Mouse (Mus musculus): ENCODE results near the gene Tnfrsf21.
A peak's percentile ranks its signal among the peaks of the same experiment; 100 is the strongest.

Tnfrsf21 gene

DNA sequence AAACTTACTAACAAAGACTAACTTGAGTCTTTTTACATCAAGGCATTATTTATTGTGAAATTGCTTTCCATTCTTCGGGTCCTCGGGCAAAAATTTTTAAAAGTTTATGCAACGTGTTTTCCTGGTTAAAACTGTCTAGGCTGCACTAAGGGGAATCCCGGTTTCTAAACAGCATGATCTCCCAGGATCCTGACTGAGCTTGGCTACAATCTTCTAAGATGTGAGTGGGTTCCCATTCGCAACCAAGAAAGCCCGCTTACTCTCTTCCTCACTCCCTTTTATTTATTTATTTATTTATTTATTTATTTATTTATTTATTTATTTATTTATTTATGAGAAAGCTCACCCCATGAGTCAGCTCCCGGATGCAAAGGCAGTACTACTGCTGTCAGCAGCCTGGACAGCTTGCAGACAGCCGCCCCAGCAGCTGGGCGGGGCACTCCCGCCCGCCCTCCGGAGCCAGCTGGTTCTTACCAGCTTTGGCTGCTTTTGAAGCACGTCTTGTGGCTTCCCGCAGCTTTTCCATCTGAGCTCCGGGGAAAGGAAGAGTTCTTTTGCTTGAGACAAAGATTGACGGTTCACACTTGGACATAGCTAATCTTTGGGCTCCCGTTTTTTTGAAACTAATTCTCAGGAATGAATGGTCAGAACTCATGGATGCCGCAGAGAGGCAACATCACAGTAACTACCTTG lies 60.6 kb downstream of the Tnfrsf21 start:
- DNase-seq (ENCODE audit: low spot score in 2 of 2) = peak; percentile 83 to 88

DNA sequence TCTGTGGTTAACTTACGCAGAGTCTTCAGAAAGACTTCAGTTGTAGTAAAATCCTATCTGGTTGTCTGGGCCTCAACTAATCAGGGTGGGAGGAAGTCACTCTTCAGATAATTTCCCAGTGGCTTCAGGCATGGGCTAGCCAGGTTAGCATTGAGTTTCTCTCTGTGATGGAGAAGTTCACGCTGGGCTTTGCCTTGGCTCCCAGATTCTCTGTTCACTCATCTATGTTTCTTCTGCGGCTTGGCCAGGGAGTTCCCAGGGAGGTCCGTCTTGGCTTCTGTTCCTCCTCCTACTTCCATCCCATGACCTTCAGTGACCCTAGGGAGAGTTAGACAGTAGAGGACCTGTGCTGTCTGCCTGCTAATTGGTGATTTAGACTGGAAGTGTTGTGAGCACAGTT lies 61.2 kb downstream of the Tnfrsf21 start:
- no peak for DNase-seq (ENCODE audit: low spot score in 2 of 2)

DNA sequence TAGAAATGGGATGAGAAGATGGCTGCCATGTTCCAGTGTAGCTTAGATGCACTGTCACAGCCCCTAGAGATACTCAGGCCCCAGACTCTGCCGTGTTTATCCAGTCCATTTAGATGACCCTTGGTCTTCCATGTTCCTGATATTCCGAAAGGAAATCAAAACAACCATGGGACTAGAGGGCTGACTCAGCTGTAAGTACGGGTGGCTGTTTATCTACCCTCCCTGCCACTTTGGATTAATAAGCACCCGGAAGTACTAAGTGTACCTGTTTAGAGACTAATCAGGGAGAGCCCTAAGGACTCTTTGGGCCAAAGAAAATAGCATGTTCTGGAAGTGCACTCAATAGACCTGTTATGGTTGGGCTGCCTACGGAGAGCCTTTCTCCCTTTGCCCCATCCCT lies 64.9 kb downstream of the Tnfrsf21 start:
- DNase-seq (ENCODE audit: low spot score in 2 of 2) = no peak

DNA sequence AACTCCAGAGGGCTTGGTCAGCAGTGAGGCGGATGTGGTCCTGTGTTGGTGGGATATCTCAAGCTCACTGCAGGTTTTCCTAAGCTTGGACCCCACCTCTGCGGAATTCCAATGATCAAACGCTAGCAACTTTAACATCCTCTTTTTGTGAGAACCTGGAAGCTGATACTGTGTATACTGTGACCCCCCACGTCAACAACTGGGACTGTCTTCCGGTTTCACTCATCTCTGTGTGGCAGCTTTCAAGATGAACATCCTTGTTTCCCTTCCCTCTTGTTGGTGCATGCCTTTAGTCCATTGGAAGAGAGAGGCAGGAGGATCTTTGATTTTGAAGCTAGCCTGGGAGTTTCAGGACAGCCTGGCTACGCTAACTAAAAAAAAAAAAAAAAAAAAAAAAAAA lies 73.1 kb downstream of the Tnfrsf21 start:
- no peak for DNase-seq (ENCODE audit: low spot score in 2 of 2)

DNA sequence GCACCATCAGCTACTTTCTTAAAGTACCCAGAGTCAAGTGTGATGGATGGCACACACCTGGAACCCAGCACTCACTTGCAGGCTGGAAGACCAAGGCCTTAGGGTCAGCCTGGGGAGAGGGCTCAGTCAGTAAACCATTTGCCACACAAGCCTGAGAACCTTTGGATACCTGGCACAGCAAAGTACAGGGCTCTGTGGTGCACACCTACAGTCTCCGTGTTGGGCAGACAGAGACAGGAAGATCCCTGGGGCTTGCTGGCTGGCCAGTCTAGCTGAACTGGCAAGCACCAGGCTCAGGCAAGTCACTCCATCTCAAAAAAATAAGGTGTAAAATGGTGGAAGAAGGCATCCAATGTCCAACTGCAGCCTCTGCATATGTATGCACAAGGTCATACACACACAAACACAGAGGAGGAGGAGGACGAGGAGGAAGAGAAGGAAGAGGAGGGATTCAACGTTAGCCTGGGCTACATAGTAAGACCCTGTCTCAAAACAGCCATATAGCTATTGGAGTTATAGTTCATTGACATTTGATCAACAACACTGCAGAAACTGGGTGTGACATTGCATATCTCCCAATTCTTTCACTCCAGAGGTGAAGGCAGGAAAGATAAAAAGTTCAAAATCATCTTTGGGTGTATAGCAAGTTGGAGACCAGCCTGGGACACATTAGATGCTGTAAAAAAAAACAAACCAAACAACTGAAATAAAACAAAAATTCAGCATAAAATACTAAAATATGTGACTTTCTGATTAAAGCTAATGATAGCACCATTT lies 74.8 kb downstream of the Tnfrsf21 start:
- no peak for DNase-seq (ENCODE audit: low spot score in 2 of 2)

DNA sequence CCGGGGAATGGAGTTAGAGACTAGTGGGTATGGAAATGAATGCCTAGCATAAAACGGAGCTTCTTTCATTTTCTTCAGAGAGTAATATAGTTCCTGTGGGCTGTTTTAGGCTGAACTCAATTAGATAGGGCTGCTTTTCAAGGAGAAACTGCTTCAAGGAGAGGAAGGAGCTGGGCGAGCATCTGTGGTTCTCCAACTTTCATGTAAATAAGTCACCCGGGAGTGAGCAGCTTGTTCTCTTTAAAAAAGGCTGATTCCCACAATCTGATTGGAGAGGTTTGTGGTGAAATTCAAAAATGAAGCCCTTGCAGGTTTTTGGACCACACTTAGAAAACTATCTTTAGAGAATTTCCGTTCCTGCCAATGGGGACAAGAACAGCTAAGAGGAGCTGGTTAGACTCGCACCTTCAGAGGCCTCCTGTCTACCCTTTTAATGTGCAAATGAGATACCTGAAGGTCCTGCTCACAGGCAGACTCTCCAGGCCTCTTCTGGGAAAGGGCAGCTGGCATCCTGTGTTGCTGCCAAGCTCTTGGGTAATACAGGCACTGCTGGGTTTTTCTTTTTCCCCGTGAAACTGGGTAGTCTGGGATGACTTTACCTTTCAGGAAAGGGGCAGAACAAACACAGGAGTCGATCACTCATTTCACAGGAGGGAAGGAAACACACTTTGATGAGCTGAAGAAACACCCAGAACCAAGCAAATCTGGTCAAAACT lies 76.1 kb downstream of the Tnfrsf21 start:
- DNase-seq (ENCODE audit: low spot score in 2 of 2) = peak in 1 of 2 experiments; percentile 43

DNA sequence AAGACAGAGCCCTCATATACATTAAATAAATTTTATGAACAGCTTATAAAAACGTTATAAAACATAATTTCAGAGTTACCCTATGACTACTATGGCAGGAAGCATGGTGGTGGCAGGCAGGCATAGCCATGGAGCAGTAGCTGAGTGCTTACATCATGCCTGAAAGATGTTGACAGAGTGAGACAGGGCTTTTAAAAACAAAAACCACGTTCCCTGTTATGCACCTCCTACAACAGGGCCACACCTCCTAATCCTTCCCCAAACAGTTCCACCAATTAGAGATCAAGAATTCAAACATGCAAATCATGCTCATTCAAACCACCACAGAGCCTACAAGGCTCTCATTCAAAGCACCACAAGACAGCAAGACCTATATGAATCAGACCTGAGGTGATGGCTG lies 77.9 kb downstream of the Tnfrsf21 start:
- DNase-seq (ENCODE audit: low spot score in 2 of 2) = no peak

DNA sequence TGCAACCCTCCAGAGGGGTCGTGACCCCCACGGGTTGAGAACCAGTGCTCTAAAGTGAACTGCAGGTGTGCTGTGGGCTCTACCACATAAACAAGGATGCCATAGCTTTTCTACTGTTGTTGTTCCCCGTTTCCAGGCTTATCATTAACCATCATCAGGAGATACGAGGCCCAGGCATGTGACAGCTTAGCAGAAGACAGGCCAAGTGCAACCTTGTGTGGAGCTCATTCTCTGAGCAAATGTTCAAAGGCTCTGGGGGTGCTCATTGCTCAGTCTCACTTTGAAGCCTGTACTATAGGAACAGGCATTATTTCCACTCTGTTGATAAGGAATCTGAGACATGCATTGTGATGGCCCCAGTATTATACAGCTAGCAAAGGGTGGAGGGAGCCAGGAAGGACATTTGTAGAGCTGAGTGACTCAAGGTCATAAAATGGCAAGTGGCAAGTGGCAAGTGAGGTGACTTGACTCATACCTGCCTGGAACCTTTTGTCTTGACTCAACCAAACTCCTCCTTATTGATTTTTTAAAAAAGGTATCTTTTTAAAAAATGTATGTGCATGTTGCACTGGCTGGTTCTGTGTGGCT lies 80.8 kb downstream of the Tnfrsf21 start:
- DNase-seq (ENCODE audit: low spot score in 2 of 2) = no peak

DNA sequence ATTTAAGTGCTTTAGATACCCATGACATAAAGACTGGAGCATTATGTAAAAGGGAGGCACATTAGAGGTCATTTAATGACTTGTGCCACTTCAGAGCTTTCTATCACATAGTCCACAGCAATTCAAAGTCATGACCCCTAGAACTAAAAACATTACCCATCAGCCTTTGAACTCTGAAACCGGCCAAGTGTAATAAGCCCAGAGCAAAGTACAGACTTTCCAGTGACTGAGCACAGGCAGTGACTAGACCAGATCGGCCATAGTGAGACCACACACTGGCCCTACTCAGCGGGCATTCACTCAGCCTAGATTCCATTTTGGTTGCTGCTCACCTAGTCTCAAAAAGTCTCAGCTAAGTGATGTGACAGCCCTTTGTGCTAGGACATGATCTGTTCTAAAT lies 89.8 kb downstream of the Tnfrsf21 start:
- DNase-seq (ENCODE audit: low spot score in 2 of 2) = no peak

DNA sequence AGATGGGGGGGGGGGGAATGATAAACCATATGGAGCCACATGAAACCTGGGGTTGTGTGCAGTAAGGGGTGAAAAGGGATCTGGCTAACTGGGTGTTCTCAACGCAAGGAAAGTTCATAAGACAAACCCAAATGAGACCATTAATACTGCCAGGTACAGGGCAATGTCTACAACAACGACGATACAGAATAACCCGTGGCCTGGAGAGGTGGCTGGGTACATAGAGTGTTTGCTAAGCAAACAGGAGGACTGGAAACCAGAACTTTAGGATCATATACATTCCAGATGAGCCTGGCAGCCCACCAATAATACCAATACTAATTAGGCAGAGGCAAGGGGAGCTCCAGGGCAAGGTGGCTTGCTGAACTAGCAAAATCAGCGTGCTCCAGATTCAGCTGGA lies 91.0 kb downstream of the Tnfrsf21 start:
- no peak for DNase-seq (ENCODE audit: low spot score in 2 of 2)

DNA sequence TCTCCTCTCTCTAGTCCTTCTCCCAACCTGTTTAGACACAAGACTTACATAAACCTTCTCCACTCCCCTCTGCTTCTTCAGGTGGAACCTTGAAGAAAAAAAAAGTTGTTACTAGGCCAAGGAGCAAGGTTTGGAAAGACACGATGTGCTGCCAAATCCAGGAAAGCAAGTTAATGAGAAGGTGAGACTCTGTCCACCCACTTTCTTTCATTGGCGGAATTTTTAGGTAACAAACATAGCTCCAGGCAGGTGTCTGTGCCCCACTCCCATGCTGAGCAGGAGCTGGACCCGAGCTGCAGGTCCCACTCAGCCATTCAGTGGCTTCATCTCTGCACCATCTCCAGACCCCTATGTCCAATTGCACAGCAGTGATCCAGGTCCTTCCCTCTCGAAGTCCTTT lies 93.1 kb downstream of the Tnfrsf21 start:
- DNase-seq (ENCODE audit: low spot score in 2 of 2) = no peak

DNA sequence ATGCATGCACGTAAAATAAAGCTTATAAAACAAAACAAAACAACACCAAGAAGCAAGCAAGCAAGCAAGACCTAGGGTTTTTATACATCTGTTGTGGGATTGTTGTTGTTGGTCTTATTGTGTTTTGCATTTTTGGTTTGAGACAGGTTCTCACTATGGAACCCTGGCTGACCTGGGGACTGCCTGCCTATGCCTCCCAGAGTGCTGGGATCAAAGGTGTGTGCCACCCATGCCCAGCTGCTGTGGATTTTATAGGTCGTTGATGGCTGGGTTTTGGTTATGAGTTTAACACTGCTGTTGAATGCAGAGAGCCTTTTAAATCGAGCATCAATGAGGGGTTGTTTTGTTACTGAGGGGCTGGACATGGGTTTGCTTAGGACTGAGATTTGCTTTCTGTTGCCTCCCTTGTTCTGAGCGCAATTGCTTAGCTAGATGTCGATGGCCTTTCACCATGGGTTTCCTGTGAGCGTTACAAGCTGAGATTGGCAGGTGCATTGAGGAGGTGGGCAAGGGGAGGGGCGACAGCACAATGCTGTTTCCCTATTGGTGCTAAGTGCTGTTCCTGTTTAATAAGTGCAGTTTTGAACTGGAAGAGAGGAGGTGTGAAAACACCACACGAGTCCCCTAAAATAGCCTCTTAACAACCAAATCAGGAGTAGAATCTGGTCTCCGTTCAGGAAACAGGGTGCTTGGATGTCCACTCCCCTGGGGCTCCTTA lies 94.0 kb downstream of the Tnfrsf21 start:
- DNase-seq (ENCODE audit: low spot score in 2 of 2) = no peak

DNA sequence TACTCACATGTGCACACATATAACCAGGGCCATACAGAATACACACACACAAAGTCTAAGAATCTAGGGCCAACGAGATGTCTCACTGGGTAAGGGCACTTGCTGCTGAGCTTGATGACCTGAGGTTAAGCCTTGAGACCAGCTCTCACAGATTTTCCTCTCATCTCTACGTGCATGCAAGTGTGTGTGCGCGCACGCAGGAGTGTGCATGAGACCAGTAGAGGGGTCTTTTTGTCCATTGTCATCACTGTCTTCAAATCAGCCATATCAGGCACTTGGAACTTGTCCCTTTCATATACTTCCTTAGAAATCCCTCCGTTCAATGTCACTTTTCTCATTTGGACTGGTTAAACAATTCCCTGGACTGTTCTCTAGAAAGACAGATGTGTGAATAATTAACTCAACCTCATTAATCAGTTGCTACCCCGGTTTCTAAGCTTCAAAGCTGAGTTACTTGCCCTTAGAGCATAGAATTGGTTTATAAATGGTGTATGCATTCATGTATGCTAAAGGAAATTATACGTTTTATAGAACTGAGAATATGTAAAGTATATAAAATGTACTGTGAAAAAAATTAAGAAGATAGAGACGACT lies 97.1 kb downstream of the Tnfrsf21 start:
- no peak for DNase-seq (ENCODE audit: low spot score in 2 of 2)

DNA sequence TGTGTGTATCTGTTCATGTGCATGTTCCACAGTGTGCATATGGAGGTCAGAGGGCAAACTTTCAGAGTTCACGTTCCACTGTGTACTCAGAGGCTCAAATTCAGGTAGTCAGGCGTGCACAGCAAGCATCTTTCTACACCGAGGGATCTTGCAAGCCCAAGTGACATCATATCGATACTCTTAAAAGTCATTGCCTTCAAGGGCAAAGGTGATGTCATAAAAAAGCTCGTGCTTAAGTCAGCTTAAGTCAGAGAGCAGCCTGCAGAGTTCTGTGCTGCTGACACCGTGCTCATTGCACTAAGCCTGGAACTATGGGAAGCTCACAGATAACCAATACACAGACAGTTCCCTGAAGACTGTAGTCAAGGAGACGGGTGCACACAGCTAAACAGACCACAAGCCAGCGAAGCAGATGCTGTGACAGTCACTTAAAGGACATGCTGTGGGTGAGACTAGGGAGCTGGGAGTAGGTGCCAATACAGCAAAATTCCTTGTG lies 97.8 kb downstream of the Tnfrsf21 start:
- peak; percentile 71 to 87 for DNase-seq (ENCODE audit: low spot score in 2 of 2)

DNA sequence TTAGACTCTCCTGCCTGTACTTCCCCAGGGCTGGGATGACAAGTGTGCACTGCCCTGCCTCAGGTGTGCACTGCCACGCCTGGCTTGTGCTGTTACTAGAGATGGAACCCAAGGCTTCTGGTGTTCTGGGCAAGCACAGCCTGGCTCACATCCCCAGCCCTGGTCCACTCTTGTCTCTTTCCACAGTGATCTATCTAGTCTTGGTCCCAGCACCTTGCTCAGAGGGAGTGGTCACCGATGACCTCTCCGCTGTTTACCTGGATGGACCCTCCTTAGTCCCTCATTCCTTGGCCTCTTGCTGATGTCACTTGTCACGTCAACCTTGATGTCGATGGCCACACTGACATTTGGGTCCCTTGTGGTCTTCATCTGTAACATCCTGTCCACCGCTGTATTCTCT lies 98.6 kb downstream of the Tnfrsf21 start:
- DNase-seq (ENCODE audit: low spot score in 2 of 2) = no peak

DNA sequence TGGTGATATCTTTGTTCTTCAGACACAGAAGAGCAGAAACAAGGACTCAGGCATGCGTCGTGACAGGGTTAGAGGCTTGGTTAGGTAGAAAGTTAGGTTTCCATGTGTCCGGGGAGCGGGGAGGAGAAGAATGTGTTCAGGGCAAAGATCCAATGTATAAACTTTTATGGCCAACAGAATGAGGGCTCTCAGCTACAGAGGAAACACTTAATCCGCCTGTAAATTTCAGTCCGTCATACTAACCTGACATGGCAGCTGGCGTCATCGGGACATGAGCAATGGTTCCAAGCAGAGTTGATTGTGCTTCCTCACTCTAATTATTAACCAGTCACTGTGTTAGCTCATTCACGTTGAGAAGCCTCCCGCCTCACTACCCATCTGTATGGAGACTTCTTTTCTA lies 100.4 kb downstream of the Tnfrsf21 start:
- no peak for DNase-seq (ENCODE audit: low spot score in 2 of 2)

DNA sequence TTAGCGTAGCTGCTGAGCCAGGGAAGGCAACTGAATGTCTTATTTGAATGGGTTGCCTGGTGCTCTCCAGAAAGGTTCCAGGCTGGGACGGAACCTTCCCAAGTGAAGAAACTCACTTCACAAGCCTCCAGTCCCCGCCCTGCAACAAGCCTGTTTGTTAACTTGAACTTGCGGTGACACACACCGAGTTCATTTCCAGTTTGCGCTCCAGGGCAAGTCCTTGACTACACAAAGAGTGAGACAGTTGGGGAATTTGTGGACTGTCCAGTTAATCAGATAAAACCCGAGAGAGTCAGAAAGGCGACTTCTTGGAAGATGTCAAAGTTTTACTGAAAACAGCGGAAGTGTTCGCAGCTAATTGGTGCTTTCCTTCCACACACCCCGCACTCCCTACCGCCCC lies 103.1 kb downstream of the Tnfrsf21 start:
- no peak for DNase-seq (ENCODE audit: low spot score in 2 of 2)

DNA sequence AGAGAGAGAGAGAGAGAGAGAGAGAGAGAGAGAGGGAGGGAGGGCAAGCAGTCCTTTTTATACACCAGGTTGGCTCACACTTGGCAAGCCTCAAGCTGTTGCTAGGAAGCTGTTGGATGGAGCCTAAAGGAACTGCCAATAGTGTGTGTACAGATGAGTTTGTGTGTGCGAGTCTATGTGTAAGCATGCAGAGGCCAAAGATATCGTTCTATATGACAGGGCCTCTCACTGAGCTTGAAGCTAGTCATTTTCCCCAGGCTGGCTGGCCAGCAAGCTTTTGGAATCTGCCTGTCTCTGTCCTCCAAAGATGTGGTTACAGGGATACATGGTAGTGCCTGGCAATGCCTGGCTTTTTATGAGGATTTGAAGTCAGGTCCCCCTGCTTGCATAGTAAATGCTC lies 104.7 kb downstream of the Tnfrsf21 start:
- DNase-seq (ENCODE audit: low spot score in 2 of 2) = peak in 1 of 2 experiments; percentile 65

DNA sequence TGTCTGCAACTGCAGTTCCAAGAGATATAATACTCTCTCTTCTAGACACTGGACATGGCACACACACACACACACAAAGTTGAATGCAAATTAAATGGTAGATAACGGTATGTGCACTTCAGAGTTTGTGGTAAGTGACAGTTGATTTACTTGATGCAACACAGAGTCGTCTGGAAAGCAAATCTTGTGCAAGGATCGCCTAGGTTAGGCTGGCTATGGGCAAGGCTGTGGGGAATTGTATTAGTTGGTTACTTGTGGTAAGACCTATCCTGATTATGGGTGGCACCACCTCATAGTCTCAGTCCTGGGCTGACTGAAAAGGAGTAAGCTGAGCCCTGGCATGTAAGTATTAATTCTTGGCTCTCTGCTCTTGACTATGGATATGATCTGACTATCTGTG lies 112.0 kb downstream of the Tnfrsf21 start:
- no peak for DNase-seq (ENCODE audit: low spot score in 2 of 2)

DNA sequence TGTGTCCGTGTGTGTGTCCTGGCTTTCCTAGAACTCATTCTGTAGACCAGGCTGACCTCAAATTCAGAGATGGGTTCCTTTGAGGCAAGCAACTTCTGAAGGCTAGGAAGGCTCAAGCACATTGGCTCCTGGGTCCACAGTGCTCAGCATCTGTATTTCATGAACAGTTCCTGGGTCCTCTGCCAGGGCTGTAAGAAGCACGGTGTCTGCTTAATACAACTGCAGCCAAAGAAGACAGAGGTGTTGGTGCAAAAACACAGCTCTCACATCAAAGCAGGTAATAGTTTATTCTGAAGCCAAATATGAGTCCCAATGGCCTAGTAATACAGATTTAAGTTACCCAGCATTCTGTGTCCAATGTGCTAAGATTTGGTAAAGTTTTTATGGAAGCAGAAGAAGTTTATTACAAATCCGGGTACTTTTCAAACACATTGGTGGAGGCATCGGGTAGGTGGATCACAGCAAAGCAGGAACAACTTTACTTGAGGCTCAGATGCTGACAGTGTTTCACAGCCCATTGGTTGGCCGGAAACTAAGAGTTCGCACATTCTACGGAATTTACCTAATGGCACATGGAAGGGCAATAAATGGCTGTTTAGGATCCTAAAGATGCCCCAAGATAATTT lies 112.7 kb downstream of the Tnfrsf21 start:
- no peak for DNase-seq (ENCODE audit: low spot score in 2 of 2)
